Mouse (Mus musculus) limb, embryonic 10.5 days (tissue): Measurements from ENCODE around the gene Aqp2. TPM values are rescaled to one million over a fixed set of nuclear protein-coding genes. Genes with fewer than 3 reads are reported as not detected.

Experiments
- DNase-seq: peaks from one replicate; pipeline ENCODE4 v3.0.0-alpha.2; 2017; ENCODE audit warnings: low spot score
- H3K27ac ChIP-seq: fragments of 300-500 bp; sonication (generic); 2 replicates; pipeline ENCODE4 v1.5.1; 2016; ENCODE audit warnings: mild to moderate bottlenecking
- H3K27me3 ChIP-seq: fragments of 300-500 bp; sonication (generic); 2 replicates; pipeline ENCODE4 v1.6.1; 2016; ENCODE audit warnings: low read depth, mild to moderate bottlenecking; ENCODE audit not compliant: poor library complexity, severe bottlenecking
- H3K36me3 ChIP-seq: fragments of 300-500 bp; sonication (generic); 2 replicates; pipeline ENCODE4 v1.6.1; 2016; ENCODE audit warnings: mild to moderate bottlenecking, moderate library complexity
- H3K4me1 ChIP-seq: fragments of 300-500 bp; sonication (generic); 2 replicates; pipeline ENCODE4 v1.6.1; 2016
- H3K4me3 ChIP-seq: fragments of 300-500 bp; sonication (generic); 2 replicates; pipeline ENCODE4 v1.5.1; 2016; ENCODE audit warnings: mild to moderate bottlenecking, moderate library complexity
- H3K9me3 ChIP-seq: fragments of 300-500 bp; sonication (generic); replicated peaks from 2 replicates; pipeline ENCODE4 v1.6.1; 2016; ENCODE audit warnings: mild to moderate bottlenecking
- WGBS: fragments of 180-500 bp; shearing (Covaris S2); methylation state at CpG from one replicate; pipeline ENCODE4 v1.1.7; 2016; 5-methylcytosine and 5-hydroxymethylcytosine counted together
- polyA plus RNA-seq: library from polyadenylated mRNA; unstranded; fragments of >200 nt; fragmentation: Nextera tagmentation; extraction: Ambion mirVana; gene quantifications from 2 replicates; pipeline ENCODE4 v1.2.1, GENCODE M21; 2016

Aqp2 gene
- polyA plus RNA-seq, 1 experiment from 2014 or later = not detected

- Histone ChIP-seq H3K4me1 (peaks cover 28% of the 10 kb centered on the region), H3K27me3 (peaks cover 90% of the 10 kb centered on the region), H3K4me3 (no peak overlapping the region), H3K9me3 (no peaks in the 10 kb centered on the region), H3K36me3 (no peaks in the 10 kb centered on the region), H3K27ac (no peak overlapping the region)
- DNase-seq = peak; percentile 96
- 1% methylated on average over 7 of the region's 7 CpGs for WGBS
These were observed 17.3 kb downstream of the Aqp2 start for GRCm38 (mm10) chr15:99596056-99596687.

GRCm38 (mm10) chr15:99596841-99597240, 18.0 kb downstream of the Aqp2 start:
- Histone ChIP-seq H3K4me1 (peaks cover 34% of the 10 kb centered on the region), H3K27ac (no peak overlapping the region), H3K9me3 (no peaks in the 10 kb centered on the region), H3K36me3 (no peaks in the 10 kb centered on the region), H3K4me3 (no peak overlapping the region), H3K27me3 (peaks cover 90% of the 10 kb centered on the region)
- DNase-seq = no peak
- 56% methylated on average over 7 of the region's 7 CpGs for WGBS

GRCm38 (mm10) chr15:99597596-99597995, 18.7 kb downstream of the Aqp2 start:
- Histone ChIP-seq H3K9me3 (no peaks in the 10 kb centered on the region), H3K27me3 (peaks cover 88% of the 10 kb centered on the region), H3K36me3 (no peaks in the 10 kb centered on the region), H3K4me3 (no peak overlapping the region), H3K4me1 (peaks cover 40% of the 10 kb centered on the region), H3K27ac (no peak overlapping the region)
- DNase-seq = no peak
- 46% methylated on average over 8 of the region's 8 CpGs for WGBS

- H3K27ac ChIP-seq = peak overlapping the region; percentile 9; the same call in 1 of the 2 replicates
- H3K4me3 ChIP-seq = no peak overlapping the region
- H3K27me3 ChIP-seq = peaks cover 85% of the 10 kb centered on the region
- H3K36me3 ChIP-seq = no peaks in the 10 kb centered on the region
- H3K4me1 ChIP-seq = peaks cover 56% of the 10 kb centered on the region
- H3K9me3 ChIP-seq = no peaks in the 10 kb centered on the region
- no peak for DNase-seq
- WGBS = 61% methylated on average over 17 of the region's 17 CpGs
These were observed 20.6 kb downstream of the Aqp2 start for GRCm38 (mm10) chr15:99599245-99600070.

- WGBS = 68% methylated on average over 22 of the region's 22 CpGs
- Histone ChIP-seq H3K9me3 (no peaks in the 10 kb centered on the region), H3K27me3 (peaks cover 88% of the 10 kb centered on the region), H3K4me1 (peaks cover 55% of the 10 kb centered on the region), H3K36me3 (no peaks in the 10 kb centered on the region), H3K27ac (peak within 1 kb of the TSS; percentile 47), H3K4me3 (peak within 1 kb of the TSS; percentile 4; the same call in 1 of the 2 replicates)
- DNase-seq = no peak
These were observed 22.3 kb downstream of the Aqp2 start, which contains the start of gene Aqp6 for GRCm38 (mm10) chr15:99600986-99601822. Aqp6 (plus strand) TSS chr15:99601400.

GRCm38 (mm10) chr15:99601823-99602120, 22.9 kb downstream of the Aqp2 start:
- Histone ChIP-seq H3K4me1 (peaks cover 56% of the 10 kb centered on the region), H3K9me3 (no peaks in the 10 kb centered on the region), H3K27me3 (peaks cover 90% of the 10 kb centered on the region), H3K27ac (peak overlapping the region; percentile 47; the same call in 1 of the 2 replicates), H3K4me3 (no peak overlapping the region), H3K36me3 (no peaks in the 10 kb centered on the region)
- WGBS = 35% methylated on average over 5 of the region's 5 CpGs
- no peak for DNase-seq

- Histone ChIP-seq H3K4me3 (no peak overlapping the region), H3K27me3 (peaks cover 86% of the 10 kb centered on the region), H3K4me1 (peaks cover 56% of the 10 kb centered on the region), H3K36me3 (no peaks in the 10 kb centered on the region), H3K27ac (no peak overlapping the region), H3K9me3 (no peaks in the 10 kb centered on the region)
- 75% methylated on average over 17 of the region's 17 CpGs for WGBS
- no peak for DNase-seq
These were observed 23.5 kb downstream of the Aqp2 start for GRCm38 (mm10) chr15:99602206-99602820.

GRCm38 (mm10) chr15:99603216-99603615, 24.4 kb downstream of the Aqp2 start:
- no peaks in the 10 kb centered on the region for H3K36me3 ChIP-seq
- DNase-seq = no peak
- 89% methylated on average over 7 of the region's 7 CpGs for WGBS
- peak overlapping the region; percentile 56; the same call in 1 of the 2 replicates for H3K27ac ChIP-seq
- H3K9me3 ChIP-seq = no peaks in the 10 kb centered on the region
- H3K27me3 ChIP-seq = peaks cover 77% of the 10 kb centered on the region
- no peak overlapping the region for H3K4me3 ChIP-seq
- H3K4me1 ChIP-seq = peaks cover 59% of the 10 kb centered on the region

- 96% methylated on average over 3 of the region's 3 CpGs for WGBS
- no peak overlapping the region for H3K4me3 ChIP-seq
- H3K9me3 ChIP-seq = no peaks in the 10 kb centered on the region
- H3K36me3 ChIP-seq = no peaks in the 10 kb centered on the region
- peaks cover 60% of the 10 kb centered on the region for H3K27me3 ChIP-seq
- no peak for DNase-seq
- H3K4me1 ChIP-seq = peaks cover 67% of the 10 kb centered on the region
- H3K27ac ChIP-seq = no peak overlapping the region
These were observed 26.7 kb downstream of the Aqp2 start for GRCm38 (mm10) chr15:99605595-99605994.

- no peak for DNase-seq
- WGBS = 35% methylated on average over 5 of the region's 5 CpGs
- Histone ChIP-seq H3K4me3 (no peak overlapping the region), H3K36me3 (no peaks in the 10 kb centered on the region), H3K9me3 (no peaks in the 10 kb centered on the region), H3K27ac (no peak overlapping the region), H3K27me3 (peaks cover 51% of the 10 kb centered on the region), H3K4me1 (peaks cover 70% of the 10 kb centered on the region)
These were observed 27.7 kb downstream of the Aqp2 start for GRCm38 (mm10) chr15:99606515-99606914.

GRCm38 (mm10) chr15:99607388-99608113, 28.7 kb downstream of the Aqp2 start:
- WGBS = 16% methylated on average over 10 of the region's 10 CpGs

More at GRCm38 (mm10) chr15:99607388-99608113, 28.7 kb downstream of the Aqp2 start:
- H3K27ac ChIP-seq = peak overlapping the region; percentile 70
- H3K9me3 ChIP-seq = no peaks in the 10 kb centered on the region
- H3K4me1 ChIP-seq = peaks cover 64% of the 10 kb centered on the region
- no peak overlapping the region for H3K4me3 ChIP-seq
- DNase-seq = no peak
- H3K27me3 ChIP-seq = peaks cover 43% of the 10 kb centered on the region
- H3K36me3 ChIP-seq = no peaks in the 10 kb centered on the region
